Mouse (Mus musculus) heart, postnatal 0 days (tissue): Measurements from ENCODE around the gene Ect2l.

Experiments used
- CTCF ChIP-seq: IDR thresholded peaks from 2 replicates; pipeline ENCODE4 v1.5.1; 2016; ENCODE audit warnings: antibody characterized with exemption, control low read depth, low read depth
- EP300 ChIP-seq: IDR thresholded peaks from 2 replicates; pipeline ENCODE4 v1.6.1; 2016; ENCODE audit warnings: antibody characterized with exemption, low read depth

GRCm38 (mm10) chr10:18237191-18237590, 26.5 kb upstream of the Ect2l start:
- TF ChIP-seq EP300 (no peak), CTCF (no peak)
